Mouse (Mus musculus) sigmoid colon, adult 10 weeks (tissue): Measurements from ENCODE around the gene Rfc1. TPM values are rescaled to one million over a fixed set of nuclear protein-coding genes. Genes with fewer than 3 reads are reported as not detected.

ENCODE experiments used
- polyA plus RNA-seq: library from polyadenylated mRNA; stranded (reverse); fragments of 350-450 nt; fragmentation: Illumina TruSeq; extraction: RNeasy Lipid Tissue Mini Kit (QIAGEN cat#74804); gene quantifications from one replicate; pipeline ENCODE4 v1.2.3, GENCODE M21; 2014; ENCODE audit warnings: low read depth, low replicate concordance

Gene Rfc1
- polyA plus RNA-seq = 29.7 TPM

DNA sequence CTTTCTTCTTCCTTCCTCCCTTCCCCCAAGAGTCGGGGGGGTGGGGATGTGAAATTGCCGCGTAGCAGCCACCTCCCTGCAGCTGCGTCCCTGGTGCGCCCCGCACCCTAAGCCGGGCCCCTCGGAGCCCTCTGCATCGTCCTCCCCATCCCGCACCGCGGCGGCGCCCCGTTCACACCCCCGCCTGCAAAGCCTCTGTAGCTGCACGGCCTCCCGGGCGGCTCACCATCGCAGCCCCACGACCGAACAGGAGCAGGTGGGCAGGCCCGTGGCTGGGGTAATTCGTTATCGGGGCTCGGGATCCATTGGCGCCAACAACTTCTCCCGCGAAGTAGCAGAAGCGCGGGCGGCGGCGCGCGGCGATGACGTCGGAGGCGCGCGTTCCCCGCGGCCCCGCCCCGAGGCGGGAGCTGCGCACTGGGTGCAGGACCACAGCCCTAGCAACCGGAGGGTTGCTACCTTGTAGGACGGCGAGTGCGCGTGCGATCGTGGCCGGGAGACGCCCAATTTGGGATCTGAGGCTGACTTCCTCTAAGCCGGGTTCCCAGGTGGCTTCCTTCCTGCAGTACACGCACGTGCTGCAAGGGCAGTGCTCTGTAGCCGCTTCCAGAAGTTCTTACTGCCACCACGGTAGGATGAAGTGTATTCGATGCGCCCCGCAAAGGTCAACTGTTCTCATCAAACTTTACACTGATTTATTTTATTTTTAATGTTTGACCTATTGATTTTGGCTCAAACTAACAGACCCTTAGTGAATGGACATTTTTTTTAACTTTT, at the start of gene Rfc1:
Gene Rfc1, minus strand, starts transcription at position 373 of the 777 bp plus-strand sequence.

DNA sequence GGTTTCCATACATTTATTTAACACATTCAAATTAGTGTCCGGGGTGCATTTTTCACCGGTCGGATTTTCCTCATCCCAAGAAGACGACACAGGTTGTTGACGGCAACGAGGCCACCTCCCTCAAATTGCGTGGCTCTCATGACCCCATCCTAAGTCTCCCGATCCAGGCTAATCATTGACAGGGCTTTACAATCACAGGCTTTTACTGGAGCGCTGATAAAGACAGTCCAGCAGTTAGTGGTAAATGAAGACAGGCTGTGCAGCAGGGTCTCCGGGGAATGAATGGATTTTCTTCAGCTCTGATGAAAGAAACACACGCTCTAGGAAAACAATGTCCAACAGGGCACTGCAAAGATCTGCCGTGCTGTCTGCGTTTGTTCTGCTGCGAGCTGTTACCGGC, 12.7 kb upstream of the Rfc1 start, which contains the start of gene Klb:
Gene Klb, plus strand, starts transcription at position 147 of the 400 bp plus-strand sequence.

Other genes starting within 250 kb of the Rfc1 start
- 2.7 TPM for gene Tmem156, start 243.5 kb downstream of the Rfc1 start, polyA plus RNA-seq
- gene Klhl5, start 228.1 kb downstream of the Rfc1 start, polyA plus RNA-seq = 56.5 TPM
- 8.8 TPM for gene Wdr19, start 136.0 kb downstream of the Rfc1 start, polyA plus RNA-seq
- gene Klb, start 12.6 kb upstream of the Rfc1 start, polyA plus RNA-seq = 7.7 TPM
- gene Rpl9, start 55.8 kb upstream of the Rfc1 start, polyA plus RNA-seq = 1,059 TPM
- 78.0 TPM for gene Lias, start 55.8 kb upstream of the Rfc1 start, polyA plus RNA-seq
- 842 TPM for gene Ugdh, start 100.3 kb upstream of the Rfc1 start, polyA plus RNA-seq
- not detected for gene Gm43552, start 157.2 kb upstream of the Rfc1 start, polyA plus RNA-seq
- 332 TPM for gene Smim14, start 201.5 kb upstream of the Rfc1 start, polyA plus RNA-seq
- gene Ube2k, start 201.6 kb upstream of the Rfc1 start, polyA plus RNA-seq = 113 TPM